Mouse (Mus musculus): ENCODE measurements around the gene Axl.

DNA sequence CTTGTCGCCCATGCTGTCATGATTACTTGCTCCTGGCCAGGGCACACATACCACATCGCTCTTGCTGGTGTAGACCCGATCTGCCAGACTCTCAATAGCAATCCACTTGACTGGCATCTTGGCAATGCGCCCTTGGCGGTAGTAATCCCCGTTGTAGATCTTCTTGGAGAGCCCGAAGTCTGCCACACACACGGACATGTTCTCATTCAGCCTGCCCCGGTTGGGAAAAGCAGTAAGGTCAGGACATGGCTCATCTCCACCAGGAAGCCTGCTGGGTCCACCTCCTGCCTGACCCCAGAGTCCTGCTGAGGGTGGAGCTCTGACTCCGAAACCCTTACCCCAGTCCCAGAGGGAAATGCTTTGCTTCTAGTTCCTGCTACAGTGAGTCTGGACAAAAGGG is 27.2 kb downstream of the Axl start:
- no peak for TF ChIP-seq POLR2A (IDR thresholded peaks at IDR 0.05; ENCODE audit: low read depth, low read length)
- TF ChIP-seq UBTF (IDR thresholded peaks at IDR 0.05; ENCODE audit: low read depth, low read length) = no peak
- TF ChIP-seq NELFE (IDR thresholded peaks at IDR 0.05; ENCODE audit: low read depth, low read length) = no peak
- TF ChIP-seq ZKSCAN1 (IDR thresholded peaks at IDR 0.05; ENCODE audit: borderline replicate concordance, low read depth, low read length) = no peak
- TF ChIP-seq PAX5 (IDR thresholded peaks at IDR 0.05; ENCODE audit: low read length) = no peak
- no peak for TF ChIP-seq GABPA (IDR thresholded peaks at IDR 0.05; ENCODE audit: insufficient replicate concordance, low read depth, low read length)
- no peak for TF ChIP-seq ETS1 (conservative IDR thresholded peaks at IDR 0.05; ENCODE audit: low read depth, low read length)
- TF ChIP-seq EP300 (IDR thresholded peaks at IDR 0.05; ENCODE audit: low read length) = no peak
- TF ChIP-seq CTCF (conservative IDR thresholded peaks at IDR 0.05 in 1 of 2, IDR thresholded peaks at IDR 0.05 in 1 of 2; ENCODE audit: low read depth in 2 of 2, low read length in 2 of 2) = no peak

All from CH12.LX (cell line).